Comparison of ENCODE assay signal across 8 mouse cellular contexts in genomic region chr1:58585373-58586170, GRCm38 (mm10). TPM values are rescaled to one million over a fixed set of nuclear protein-coding genes. Genes with fewer than 3 reads are reported as not detected.
A peak's percentile ranks its signal among the peaks of the same experiment; 100 is the strongest.
DNase-seq lines count a peak whose midpoint lies in the region; ATAC-seq and TF ChIP-seq lines count a peak whose summit lies in the region.

No protein-coding gene starts in this region.

- H3K4me2 ChIP-seq in forebrain, postnatal 0 days (ENCODE audit: low read depth): peak overlapping the region; percentile 75

- peak overlapping the region; percentile 82 for H3K9ac ChIP-seq in forebrain, postnatal 0 days

- no peaks in the 10 kb centered on the region for H3K27me3 ChIP-seq in forebrain, postnatal 0 days (ENCODE audit: insufficient read depth, low read length)

- intact Hi-C loops in heart, postnatal 25 days (cut with DNase I): loop anchor here (10.0 kb wide), 1 partner anchor 389 kb away; the partner anchor contains the start of genes Stradb and Trak2

- peak; percentile 8 for DNase-seq in heart, adult 8-10 months (ENCODE audit: low spot score)
- no peak for DNase-seq in heart, postnatal 25 days (ENCODE audit: low spot score)
- DNase-seq in 3134 (ENCODE audit: extremely low read depth, insufficient read length, low spot score) (peak; percentile 2), adipocyte (ENCODE audit: low spot score) (peak; percentile 31)
- peak; percentile 24 for DNase-seq in forebrain, postnatal 0 days
- DNase-seq in left cerebral cortex, adult 8-10 months (ENCODE audit: low spot score in 2 of 2): peak; percentile 17 to 35
- peak; percentile 2 for DNase-seq in mesoderm, embryonic 11.5 days (ENCODE audit: low read depth, low spot score)
- no peak for DNase-seq in gastrocnemius, postnatal 4 days (ENCODE audit: low spot score in 2 of 2)

- 5% methylated on average over 35 of the region's 36 CpGs for WGBS in forebrain, postnatal 0 days

- peak; percentile 72 for ATAC-seq in forebrain, postnatal 0 days

- peak overlapping the region; percentile 91 for H3K27ac ChIP-seq in forebrain, postnatal 0 days (ENCODE audit: low read depth, low read length)

- H3K4me3 ChIP-seq in forebrain, postnatal 0 days (ENCODE audit: low read depth, low read length): peak overlapping the region; percentile 92

- peaks cover 8% of the 10 kb centered on the region; the same call in 1 of the 2 replicates for H3K4me1 ChIP-seq in forebrain, postnatal 0 days (ENCODE audit: insufficient read depth)

- no peaks in the 10 kb centered on the region for H3K36me3 ChIP-seq in forebrain, postnatal 0 days (ENCODE audit: insufficient read depth)

- TF ChIP-seq CTCF in forebrain, postnatal 0 days (IDR thresholded peaks at IDR 0.05; ENCODE audit: low read depth): no peak

- no peaks in the 10 kb centered on the region for H3K9me3 ChIP-seq in forebrain, postnatal 0 days (ENCODE audit: low read length)

RNA-seq across cellular contexts. Expression of gene Fam126b, which starts 0.6 kb away (rescaled TPM):
- total RNA-seq in heart, adult 8-10 months (2022): 10 to 100 TPM; 10.2 to 21.2 (median 16.5) TPM
- total RNA-seq in heart, postnatal 25 days (2021): 10 to 100 TPM; 12.5 to 18.1 TPM
- total RNA-seq in forebrain, postnatal 0 days (2014; rRNA removed): 19.3 and 25.4 TPM in 2 replicates
- 5.4 and 12.5 TPM in 2 replicates for polyA plus RNA-seq in forebrain, postnatal 0 days (2015; fragmentation: Nextera tagmentation; extraction: Ambion mirVana)
- 100 to 1,000 TPM; 110 to 151 (median 133) TPM for total RNA-seq in left cerebral cortex, adult 8-10 months (2022)
- total RNA-seq in gastrocnemius, postnatal 4 days (2021): 10 to 100 TPM in 1 of 2 experiments, 1 to 10 TPM in 1; 8.6 to 10.4 TPM

RNA-seq across cellular contexts. Expression of gene Ndufb3, which starts 0.6 kb away (rescaled TPM):
- total RNA-seq in heart, adult 8-10 months (2022): 100 to 1,000 TPM; 264 to 362 (median 303) TPM
- 100 to 1,000 TPM; 283 to 313 TPM for total RNA-seq in heart, postnatal 25 days (2021)
- total RNA-seq in forebrain, postnatal 0 days (2014; rRNA removed): 98.4 and 118 TPM in 2 replicates
- 198 and 249 TPM in 2 replicates for polyA plus RNA-seq in forebrain, postnatal 0 days (2015; fragmentation: Nextera tagmentation; extraction: Ambion mirVana)
- total RNA-seq in left cerebral cortex, adult 8-10 months (2022): 100 to 1,000 TPM in 2 of 4 experiments, 10 to 100 TPM in 2; 86.4 to 123 (median 101) TPM
- total RNA-seq in gastrocnemius, postnatal 4 days (2021): 100 to 1,000 TPM; 114 to 124 TPM

Comparison
In these comparisons a context has a peak if more than half of its experiments do, and no peak if none do; other contexts are left out.
1. DNase-seq: peak in heart, adult 8-10 months (single experiment), 3134 (single experiment), adipocyte (single experiment), forebrain, postnatal 0 days (single experiment), left cerebral cortex, adult 8-10 months (2 of 2) and mesoderm, embryonic 11.5 days (single experiment); none in heart, postnatal 25 days (single experiment) and gastrocnemius, postnatal 4 days (0 of 2).